Mouse (Mus musculus) hindbrain, postnatal 0 days (tissue): Measurements from ENCODE around the gene Cilp2. TPM values are rescaled to one million over a fixed set of nuclear protein-coding genes. Genes with fewer than 3 reads are reported as not detected.

Experiments used
- ATAC-seq: fragments of 200-750 bp; cut with Nextera tagmentation; 2 replicates; pipeline ENCODE4 v1.8.0; 2017; ENCODE audit warnings: mild to moderate bottlenecking, moderate TSS enrichment, moderate library complexity
- DNase-seq: peaks from one replicate; pipeline ENCODE4 v3.0.0-alpha.2; 2015; ENCODE audit warnings: low spot score
- H3K27ac ChIP-seq: fragments of 300-500 bp; sonication (generic); 2 replicates; pipeline ENCODE4 v1.5.1; 2014; ENCODE audit warnings: mild to moderate bottlenecking
- H3K27me3 ChIP-seq: fragments of 300-500 bp; sonication (generic); 2 replicates; pipeline ENCODE4 v1.6.1; 2014; ENCODE audit warnings: low read length, mixed read lengths; ENCODE audit not compliant: insufficient read depth
- H3K36me3 ChIP-seq: fragments of 300-500 bp; sonication (generic); 2 replicates; pipeline ENCODE4 v1.6.1; 2014; ENCODE audit warnings: low read length, mixed read lengths; ENCODE audit not compliant: insufficient read depth
- H3K4me1 ChIP-seq: fragments of 300-500 bp; sonication (generic); 2 replicates; pipeline ENCODE4 v1.6.1; 2014; ENCODE audit warnings: antibody characterized with exemption, low read length, mixed read lengths; ENCODE audit not compliant: insufficient read depth
- H3K4me2 ChIP-seq: fragments of 300-500 bp; sonication (generic); 2 replicates; pipeline ENCODE4 v1.6.1; 2014; ENCODE audit warnings: low read depth, mild to moderate bottlenecking, low read length, moderate library complexity, mixed read lengths
- H3K4me3 ChIP-seq: fragments of 300-500 bp; sonication (generic); 2 replicates; pipeline ENCODE4 v1.5.1; 2014; ENCODE audit warnings: low read length
- H3K9ac ChIP-seq: fragments of 300-500 bp; sonication (generic); replicated peaks from 2 replicates; pipeline ENCODE4 v1.6.1; 2014; ENCODE audit warnings: mild to moderate bottlenecking, low read length, moderate library complexity, mixed read lengths
- H3K9me3 ChIP-seq: fragments of 300-500 bp; sonication (generic); 2 replicates; pipeline ENCODE4 v1.6.1; 2016; ENCODE audit warnings: low read length, mixed read lengths
- CTCF ChIP-seq: IDR thresholded peaks from 2 replicates; pipeline ENCODE4 v1.5.1; 2016; ENCODE audit warnings: antibody characterized with exemption, control low read depth, low read depth
- WGBS: fragments of 180-500 bp; shearing (Covaris S2); extraction: QIAGEN DNeasy Blood & Tissue Kit; methylation state at CpG from one replicate; pipeline ENCODE4 v1.1.7; 2014; 5-methylcytosine and 5-hydroxymethylcytosine counted together
- polyA plus RNA-seq: library from polyadenylated mRNA; unstranded; fragments of >200 nt; fragmentation: Nextera tagmentation; extraction: Ambion mirVana; gene quantifications from 2 replicates; pipeline ENCODE4 v1.2.1, GENCODE M21; 2015
- total RNA-seq: library from RNA; depleted of rRNA; stranded (reverse); fragments of >200 nt; gene quantifications from 2 replicates; pipeline ENCODE4 v1.2.3, GENCODE M21; 2014

Gene Cilp2
- total and polyA plus RNA-seq, 2 experiments from 2014 or later, result 7.2 to 14.3 TPM

DNA sequence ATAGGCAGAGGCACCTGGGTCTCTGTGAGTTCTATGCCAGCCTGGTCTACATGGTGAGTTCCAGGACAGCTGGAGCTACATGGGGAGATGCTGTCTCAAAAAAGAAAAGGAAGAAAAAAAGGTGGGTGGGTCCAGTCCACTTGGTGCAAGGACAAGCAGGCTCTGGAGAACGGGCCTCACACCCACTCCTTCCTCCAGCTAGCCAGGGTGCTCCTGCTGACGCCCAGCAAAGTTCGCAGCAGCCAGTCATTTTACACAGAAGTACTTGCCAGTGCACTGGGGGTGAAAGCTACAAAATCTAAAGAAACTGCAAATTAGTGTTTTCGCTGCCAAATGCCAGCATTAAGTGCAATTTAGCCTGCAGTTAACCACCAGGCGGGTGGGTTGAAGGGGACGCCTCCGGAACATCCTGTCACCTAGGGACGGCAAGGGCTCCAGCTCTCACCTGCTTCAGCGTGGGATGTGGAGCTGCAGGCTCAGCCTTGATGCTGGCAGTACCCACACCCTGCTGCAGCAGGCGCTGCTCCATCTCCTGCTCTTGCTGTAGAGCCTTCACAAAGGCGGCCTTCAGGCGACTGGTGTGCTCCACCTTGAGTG lies 25.1 kb upstream of the Cilp2 start:
- H3K27ac ChIP-seq, result no peak overlapping the region
- H3K27me3 ChIP-seq, result no peaks in the 10 kb centered on the region
- ATAC-seq, result no peak
- peaks cover 61% of the 10 kb centered on the region for H3K36me3 ChIP-seq
- H3K4me2 ChIP-seq, result no peak overlapping the region
- no peak for DNase-seq
- H3K4me1 ChIP-seq, result no peaks in the 10 kb centered on the region
- TF ChIP-seq CTCF, result no peak
- H3K9me3 ChIP-seq, result no peaks in the 10 kb centered on the region
- WGBS, result 88% methylated on average over 12 of the region's 12 CpGs
- no peak overlapping the region for H3K4me3 ChIP-seq
- H3K9ac ChIP-seq, result no peak overlapping the region

DNA sequence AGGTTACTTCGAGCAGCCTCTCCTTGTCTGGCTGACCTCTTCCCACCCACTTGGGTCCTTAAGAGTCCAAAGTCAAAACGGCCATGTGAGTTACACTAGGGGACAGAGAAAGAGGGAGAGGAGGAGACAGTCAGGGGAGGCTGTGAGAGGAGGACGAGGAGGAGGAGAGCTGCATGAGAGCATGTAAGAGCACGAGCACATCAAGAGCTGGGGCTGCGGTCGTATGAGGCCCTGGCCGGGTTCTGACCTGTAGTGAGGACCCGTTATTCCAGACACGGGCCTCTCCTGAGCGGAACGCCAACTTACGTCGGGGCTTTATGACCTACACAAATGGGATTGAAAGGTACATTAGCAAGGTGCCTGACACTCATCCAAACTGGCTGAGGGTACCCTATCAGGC lies 24.4 kb upstream of the Cilp2 start:
- Histone ChIP-seq H3K4me1 (no peaks in the 10 kb centered on the region), H3K36me3 (peaks cover 61% of the 10 kb centered on the region), H3K4me3 (no peak overlapping the region), H3K4me2 (no peak overlapping the region), H3K9me3 (no peaks in the 10 kb centered on the region), H3K27ac (no peak overlapping the region), H3K27me3 (no peaks in the 10 kb centered on the region), H3K9ac (no peak overlapping the region)
- ATAC-seq, result no peak
- TF ChIP-seq CTCF, result no peak
- 96% methylated on average over 13 of the region's 13 CpGs for WGBS
- no peak for DNase-seq

DNA sequence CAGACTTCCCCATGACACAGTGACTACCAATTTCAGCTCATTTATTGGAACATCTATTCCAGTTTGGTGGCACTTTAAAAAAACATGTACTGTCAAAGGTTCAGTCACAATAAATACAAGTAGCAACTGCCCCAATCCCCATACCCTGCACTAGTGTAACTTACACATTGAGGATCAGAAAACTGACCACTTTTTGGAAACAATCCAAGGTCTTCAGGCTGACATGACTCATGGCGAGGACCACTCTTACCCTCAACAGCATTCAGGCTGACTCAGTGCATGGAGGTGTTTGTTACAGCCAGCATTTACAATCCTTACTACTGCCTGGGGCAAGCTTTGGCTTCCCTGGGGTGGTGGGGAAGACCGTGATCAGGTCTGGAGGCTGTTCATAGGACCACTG lies 19.6 kb upstream of the Cilp2 start:
- Histone ChIP-seq H3K27me3 (no peaks in the 10 kb centered on the region), H3K4me2 (no peak overlapping the region), H3K4me3 (no peak overlapping the region), H3K9me3 (no peaks in the 10 kb centered on the region), H3K4me1 (peaks cover 8% of the 10 kb centered on the region; the same call in 1 of the 2 replicates), H3K9ac (no peak overlapping the region), H3K27ac (no peak overlapping the region), H3K36me3 (peaks cover 35% of the 10 kb centered on the region; the same call in 1 of the 2 replicates)
- ATAC-seq, result no peak
- no peak for TF ChIP-seq CTCF
- no peak for DNase-seq
- WGBS, result 89% methylated on average over 2 of the region's 2 CpGs

GRCm38 (mm10) chr8:69906260-69906659 lies 18.8 kb upstream of the Cilp2 start:
- no peaks in the 10 kb centered on the region for H3K27me3 ChIP-seq
- ATAC-seq, result no peak
- 91% methylated on average over 2 of the region's 2 CpGs for WGBS

GRCm38 (mm10) chr8:69904096-69904495 lies 16.6 kb upstream of the Cilp2 start:
- ATAC-seq, result no peak
- H3K27ac ChIP-seq, result 0 out of 2 replicates have a peak overlapping the region, but pooled peaks have one; percentile 95
- no peak for DNase-seq
- peaks cover 16% of the 10 kb centered on the region for H3K4me1 ChIP-seq
- no peak overlapping the region for H3K9ac ChIP-seq
- 74% methylated on average over 8 of the region's 8 CpGs for WGBS
- H3K27me3 ChIP-seq, result no peaks in the 10 kb centered on the region
- peaks cover 8% of the 10 kb centered on the region; the same call in 1 of the 2 replicates for H3K36me3 ChIP-seq
- peak overlapping the region; percentile 74; the same call in 1 of the 2 replicates for H3K4me2 ChIP-seq
- no peak overlapping the region for H3K4me3 ChIP-seq
- H3K9me3 ChIP-seq, result no peaks in the 10 kb centered on the region
- TF ChIP-seq CTCF, result no peak

More at GRCm38 (mm10) chr8:69906260-69906659, 18.8 kb upstream of the Cilp2 start:
- H3K4me1 ChIP-seq, result peaks cover 8% of the 10 kb centered on the region; the same call in 1 of the 2 replicates
- H3K36me3 ChIP-seq, result peaks cover 28% of the 10 kb centered on the region; the same call in 1 of the 2 replicates
- H3K9ac ChIP-seq, result no peak overlapping the region
- no peak for DNase-seq
- no peak overlapping the region for H3K4me3 ChIP-seq
- H3K9me3 ChIP-seq, result no peaks in the 10 kb centered on the region
- H3K27ac ChIP-seq, result no peak overlapping the region
- no peak overlapping the region for H3K4me2 ChIP-seq
- TF ChIP-seq CTCF, result no peak

GRCm38 (mm10) chr8:69903063-69903542 lies 15.6 kb upstream of the Cilp2 start:
- H3K4me3 ChIP-seq, result peak overlapping the region; percentile 76
- under 1% methylated on average over 41 of the region's 45 CpGs for WGBS
- no peak for TF ChIP-seq CTCF
- peak overlapping the region; percentile 95 for H3K27ac ChIP-seq
- H3K4me2 ChIP-seq, result peak overlapping the region; percentile 74
- H3K9me3 ChIP-seq, result no peaks in the 10 kb centered on the region
- H3K36me3 ChIP-seq, result 0 out of 2 replicates have a peak, but pooled peaks cover 4% of the 10 kb centered on the region
- DNase-seq (peak; percentile 100), ATAC-seq (peak; percentile 91)
- H3K9ac ChIP-seq, result peak overlapping the region; percentile 68
- no peaks in the 10 kb centered on the region for H3K27me3 ChIP-seq
- peaks cover 16% of the 10 kb centered on the region for H3K4me1 ChIP-seq
